Mouse (Mus musculus) embryonic facial prominence, embryonic 12.5 days (tissue): ENCODE results near the gene Gas8. TPM values are rescaled to one million over a fixed set of nuclear protein-coding genes. Genes with fewer than 3 reads are reported as not detected.
"Not testable (repeated sequence)": the region's sequence is repeated elsewhere in the genome, so short reads cannot be mapped to it uniquely, and the experiment has no call there.

ENCODE experiments used
- ATAC-seq: fragments of 200-750 bp; cut with Nextera tagmentation; 2 replicates; pipeline ENCODE4 v1.8.0; 2017; ENCODE audit not compliant: insufficient number of reproducible peaks, insufficient read depth, low FRiP score, low TSS enrichment
- H3K27ac ChIP-seq: fragments of 300-500 bp; sonication (generic); 2 replicates; pipeline ENCODE4 v1.5.1; 2016; ENCODE audit warnings: mild to moderate bottlenecking
- H3K27me3 ChIP-seq: fragments of 300-500 bp; sonication (generic); 2 replicates; pipeline ENCODE4 v1.6.1; 2016; ENCODE audit warnings: mild to moderate bottlenecking, moderate library complexity
- H3K36me3 ChIP-seq: fragments of 300-500 bp; sonication (generic); 2 replicates; pipeline ENCODE4 v1.6.1; 2016; ENCODE audit warnings: mild to moderate bottlenecking
- H3K4me1 ChIP-seq: fragments of 300-500 bp; sonication (generic); 2 replicates; pipeline ENCODE4 v1.6.1; 2016
- H3K4me2 ChIP-seq: fragments of 300-500 bp; sonication (generic); replicated peaks from 2 replicates; pipeline ENCODE4 v1.6.1; 2016; ENCODE audit warnings: mild to moderate bottlenecking, moderate library complexity
- H3K4me3 ChIP-seq: fragments of 300-500 bp; sonication (generic); 2 replicates; pipeline ENCODE4 v1.5.1; 2016; ENCODE audit warnings: mild to moderate bottlenecking
- H3K9ac ChIP-seq: fragments of 300-500 bp; sonication (generic); 2 replicates; pipeline ENCODE4 v1.6.1; 2016; ENCODE audit warnings: mild to moderate bottlenecking, moderate library complexity
- H3K9me3 ChIP-seq: fragments of 300-500 bp; sonication (generic); 2 replicates; pipeline ENCODE4 v1.6.1; 2016; ENCODE audit warnings: mild to moderate bottlenecking, moderate library complexity
- WGBS: fragments of 180-500 bp; shearing (Covaris S2); methylation state at CpG from one replicate; pipeline ENCODE4 v1.1.7; 2016; 5-methylcytosine and 5-hydroxymethylcytosine counted together
- polyA plus RNA-seq: library from polyadenylated mRNA; unstranded; fragments of >200 nt; fragmentation: Nextera tagmentation; extraction: Ambion mirVana; gene quantifications from 2 replicates; pipeline ENCODE4 v1.2.1, GENCODE M21; 2016

Gas8 gene
- polyA plus RNA-seq, 1 experiment from 2014 or later = 40.6 TPM

DNA sequence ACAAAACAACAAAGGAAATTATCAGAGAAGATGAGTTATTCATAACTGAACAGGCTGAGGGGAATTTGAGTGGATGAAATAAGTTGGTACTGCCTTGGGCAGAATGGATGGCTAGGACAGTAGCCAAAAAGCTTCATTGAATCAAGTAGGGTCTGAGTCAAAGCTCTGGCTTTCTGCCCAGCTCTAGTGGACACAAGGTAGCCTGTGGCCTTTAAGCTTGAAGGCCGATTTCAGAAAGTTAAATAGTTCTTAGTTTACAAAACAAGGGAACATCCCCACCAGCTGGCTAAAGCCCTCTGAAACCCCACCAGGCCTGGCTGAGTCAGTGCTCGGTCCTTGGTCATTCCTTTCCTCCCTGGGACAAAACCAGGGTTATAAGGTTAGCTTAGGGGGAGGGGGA is 2.0 kb upstream of the Gas8 start:
- peaks cover 6% of the 10 kb centered on the region; the same call in 1 of the 2 replicates for H3K36me3 ChIP-seq
- H3K4me2 ChIP-seq = no peak overlapping the region
- no peak overlapping the region for H3K27ac ChIP-seq
- peaks cover 24% of the 10 kb centered on the region for H3K4me1 ChIP-seq
- ATAC-seq = no peak
- H3K9ac ChIP-seq = no peak overlapping the region
- H3K4me3 ChIP-seq = no peak overlapping the region
- H3K9me3 ChIP-seq = no peaks in the 10 kb centered on the region
- WGBS = 41% methylated on average over 2 of the region's 2 CpGs
- peaks cover 18% of the 10 kb centered on the region for H3K27me3 ChIP-seq

- ATAC-seq = no peak
- 34% methylated on average over 10 of the region's 10 CpGs for WGBS
Observed at GRCm38 (mm10) chr8:123518172-123518571, 462 bp upstream of the Gas8 start.

GRCm38 (mm10) chr8:123520048-123520447 is 1.4 kb downstream of the Gas8 start:
- not testable (repeated sequence) for H3K9me3 ChIP-seq, H3K27ac ChIP-seq, H3K4me2 ChIP-seq, H3K4me3 ChIP-seq, ATAC-seq, H3K27me3 ChIP-seq, H3K9ac ChIP-seq
- Histone ChIP-seq H3K4me1 (peaks cover 14% of the 10 kb centered on the region; the same call in 1 of the 2 replicates), H3K36me3 (peaks cover 36% of the 10 kb centered on the region)
- WGBS = 85% methylated on average over 1 of the region's 1 CpGs

More at GRCm38 (mm10) chr8:123518172-123518571, 462 bp upstream of the Gas8 start:
- Histone ChIP-seq H3K4me3 (peak overlapping the region; percentile 79), H3K4me2 (peak overlapping the region; percentile 93), H3K9ac (no peak overlapping the region), H3K36me3 (peaks cover 18% of the 10 kb centered on the region), H3K27ac (no peak overlapping the region), H3K4me1 (peaks cover 24% of the 10 kb centered on the region), H3K27me3 (peaks cover 12% of the 10 kb centered on the region), H3K9me3 (no peaks in the 10 kb centered on the region)

DNA sequence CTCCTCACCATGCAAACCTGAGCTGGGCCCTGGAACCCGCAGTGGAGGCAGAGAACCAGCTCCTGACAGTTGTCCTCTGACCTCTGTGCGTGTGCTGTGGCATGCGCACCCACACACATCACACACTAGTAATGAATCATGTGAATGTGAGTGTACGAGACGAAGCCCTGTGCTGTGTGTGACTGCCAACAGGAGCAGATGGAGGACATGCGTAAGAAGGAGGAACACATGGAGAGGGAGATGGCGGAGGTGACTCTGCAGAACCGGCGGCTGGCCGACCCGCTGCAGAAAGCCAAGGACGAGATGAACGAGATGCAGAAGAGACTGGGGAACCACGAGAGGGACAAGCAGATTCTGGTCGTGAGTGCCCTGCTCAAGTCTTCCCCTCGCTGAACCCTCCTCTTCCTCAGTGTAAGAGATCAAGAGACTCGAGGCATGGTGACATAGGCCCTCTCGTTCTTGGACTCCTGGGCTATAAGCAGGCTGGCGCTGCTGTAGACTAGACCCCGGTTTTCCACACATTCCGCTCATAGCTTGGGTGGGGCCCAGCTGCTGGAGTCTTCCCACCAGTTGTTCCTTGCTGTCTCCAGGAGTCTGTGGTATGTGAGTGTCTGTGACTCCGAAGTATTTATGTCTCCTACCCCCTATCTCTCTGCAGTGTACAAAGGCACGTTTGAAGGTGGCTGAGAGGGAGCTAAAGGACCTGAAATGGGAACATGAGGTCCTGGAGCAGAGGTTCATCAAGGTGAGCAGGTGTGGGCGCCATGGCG is 9.3 kb downstream of the Gas8 start:
- Histone ChIP-seq H3K9ac (no peak overlapping the region), H3K27ac (no peak overlapping the region), H3K4me1 (no peaks in the 10 kb centered on the region), H3K4me3 (no peak overlapping the region), H3K9me3 (no peaks in the 10 kb centered on the region), H3K4me2 (no peak overlapping the region), H3K36me3 (peaks cover 98% of the 10 kb centered on the region), H3K27me3 (no peaks in the 10 kb centered on the region)
- WGBS = 91% methylated on average over 25 of the region's 25 CpGs
- ATAC-seq = no peak

DNA sequence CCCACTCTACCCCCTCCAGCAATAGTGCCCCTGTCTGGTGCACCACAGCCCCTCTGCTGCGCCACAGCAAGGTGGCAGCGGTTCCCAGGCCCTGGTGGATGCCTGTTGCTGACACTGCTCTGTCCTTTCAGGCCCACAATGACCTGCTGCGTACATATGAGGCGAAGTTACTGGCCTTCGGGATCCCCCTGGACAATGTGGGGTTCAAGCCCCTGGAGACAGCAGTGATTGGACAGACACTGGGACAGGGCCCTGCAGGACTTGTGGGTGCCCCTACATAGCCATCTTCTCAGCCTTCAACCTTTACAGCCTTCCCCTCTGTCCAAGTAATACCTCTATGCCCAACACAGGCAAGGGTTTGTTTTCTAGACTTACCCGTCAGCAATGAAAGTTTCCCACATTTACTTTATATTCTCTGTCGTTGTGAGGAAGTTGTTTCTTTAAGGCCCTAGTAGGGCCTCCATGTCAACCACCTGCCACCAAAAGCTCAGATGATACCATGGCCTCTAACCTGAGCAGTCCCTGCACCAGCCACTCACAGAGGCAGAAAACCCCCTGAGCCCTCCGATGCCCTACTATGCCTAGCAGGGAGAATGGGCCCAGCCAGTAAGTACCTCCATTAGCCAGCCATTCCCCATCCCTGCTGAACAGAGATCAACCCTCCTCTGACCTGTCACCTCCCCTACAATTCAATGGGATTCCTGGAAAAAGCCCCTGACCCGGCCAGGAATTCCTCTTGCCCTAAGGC is 17.8 kb downstream of the Gas8 start:
- H3K27ac ChIP-seq = no peak overlapping the region
- peaks cover 40% of the 10 kb centered on the region for H3K36me3 ChIP-seq
- H3K27me3 ChIP-seq = peaks cover 11% of the 10 kb centered on the region; the same call in 1 of the 2 replicates
- WGBS = 82% methylated on average over 9 of the region's 9 CpGs
- no peak overlapping the region for H3K4me3 ChIP-seq
- H3K9ac ChIP-seq = no peak overlapping the region
- H3K4me1 ChIP-seq = no peaks in the 10 kb centered on the region
- 0 out of 2 replicates have a peak, but pooled peaks have one; percentile 35 for ATAC-seq
- no peak overlapping the region for H3K4me2 ChIP-seq
- no peaks in the 10 kb centered on the region for H3K9me3 ChIP-seq

- no peaks in the 10 kb centered on the region for H3K9me3 ChIP-seq
- H3K4me2 ChIP-seq = no peak overlapping the region
- H3K9ac ChIP-seq = no peak overlapping the region
- 0 out of 2 replicates have a peak, but pooled peaks have one; percentile 60 for ATAC-seq
- H3K27ac ChIP-seq = no peak overlapping the region
- peaks cover 11% of the 10 kb centered on the region; the same call in 1 of the 2 replicates for H3K27me3 ChIP-seq
- no peaks in the 10 kb centered on the region for H3K4me1 ChIP-seq
- WGBS = 32% methylated on average over 10 of the region's 10 CpGs
- H3K4me3 ChIP-seq = no peak overlapping the region
- peaks cover 35% of the 10 kb centered on the region for H3K36me3 ChIP-seq
Observed at GRCm38 (mm10) chr8:123536990-123537380, 18.4 kb downstream of the Gas8 start.

DNA sequence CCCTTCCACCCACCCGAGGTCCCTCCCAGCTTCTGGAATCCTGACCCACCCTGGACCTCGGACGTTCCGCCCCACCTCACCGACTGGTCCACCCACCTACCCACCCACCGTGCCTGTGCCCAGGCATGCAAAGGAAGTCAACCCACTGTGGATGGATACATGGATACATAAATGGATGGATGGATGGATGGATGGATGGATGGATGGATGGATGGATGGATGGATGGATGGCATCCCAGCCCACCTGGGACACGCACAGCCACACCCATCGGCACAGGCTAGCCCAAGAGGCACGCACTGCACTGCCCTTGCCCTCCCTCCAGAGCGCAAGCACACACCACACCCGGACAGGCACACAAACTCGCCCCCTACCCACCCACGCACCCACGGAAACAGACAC is 19.0 kb downstream of the Gas8 start:
- not testable (repeated sequence) for H3K4me2 ChIP-seq, H3K4me3 ChIP-seq, H3K9me3 ChIP-seq, H3K9ac ChIP-seq, H3K27ac ChIP-seq, ATAC-seq, H3K4me1 ChIP-seq
- WGBS = 74% methylated on average over 6 of the region's 14 CpGs
- peaks cover 11% of the 10 kb centered on the region; the same call in 1 of the 2 replicates for H3K27me3 ChIP-seq
- H3K36me3 ChIP-seq = peaks cover 28% of the 10 kb centered on the region

DNA sequence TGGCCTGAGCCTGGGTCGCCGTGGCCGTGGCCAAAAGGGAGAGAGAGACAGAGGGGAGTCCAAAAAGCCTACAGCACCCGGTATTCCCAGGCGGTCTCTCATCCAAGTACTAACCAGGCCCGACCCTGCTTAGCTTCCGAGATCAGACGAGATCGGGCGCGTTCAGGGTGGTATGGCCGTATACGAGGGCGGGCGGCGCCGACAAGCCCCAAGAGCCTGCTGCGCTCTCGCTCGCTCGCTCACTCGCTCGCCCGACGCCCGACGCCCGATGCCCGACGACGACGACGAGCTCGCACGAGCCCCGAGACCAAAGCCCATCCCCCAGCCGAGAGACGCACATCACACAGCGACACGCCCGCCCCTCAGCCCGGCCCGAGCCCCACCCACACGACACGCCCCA is 45.6 kb downstream of the Gas8 start:
- WGBS = no CpG with 5 or more reads among the region's 45 CpGs
- not testable (repeated sequence) for ATAC-seq, H3K4me3 ChIP-seq, H3K4me2 ChIP-seq, H3K9ac ChIP-seq, H3K4me1 ChIP-seq, H3K27ac ChIP-seq, H3K9me3 ChIP-seq, H3K27me3 ChIP-seq, H3K36me3 ChIP-seq

DNA sequence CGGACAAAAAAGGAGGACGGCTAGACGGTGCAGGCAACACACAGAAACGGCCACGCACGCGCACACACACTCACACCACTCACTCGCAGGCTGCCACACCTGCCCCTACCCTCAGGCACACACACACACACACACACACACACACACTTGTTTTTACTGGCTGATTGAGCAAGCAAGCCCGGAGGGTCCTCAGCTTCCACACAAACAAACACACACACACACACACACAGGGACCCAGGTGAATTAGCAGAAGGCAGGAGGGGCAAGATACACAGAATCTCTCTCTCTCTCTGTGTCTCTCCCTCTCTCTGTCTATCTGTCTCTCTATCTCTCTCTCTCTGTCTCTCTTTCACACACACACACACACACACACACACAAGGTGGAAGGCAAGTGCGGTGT is 56.8 kb downstream of the Gas8 start:
- H3K27me3 ChIP-seq, H3K4me1 ChIP-seq: not testable (repeated sequence)
- 89% methylated on average over 1 of the region's 10 CpGs for WGBS

More for the DNA sequence above, 56.8 kb downstream of the Gas8 start:
- not testable (repeated sequence) for H3K36me3 ChIP-seq, H3K9ac ChIP-seq, H3K27ac ChIP-seq, H3K4me3 ChIP-seq, H3K9me3 ChIP-seq, ATAC-seq, H3K4me2 ChIP-seq

Other genes with a start within 250 kb of the Gas8 start
- 31.9 and 34.0 TPM in 2 replicates for gene Fanca, start 200.3 kb upstream of the Gas8 start, polyA plus RNA-seq
- gene Spire2, start 186.1 kb upstream of the Gas8 start, polyA plus RNA-seq = 5.1 and 6.3 TPM in 2 replicates
- 172 and 186 TPM in 2 replicates for gene Tcf25, start 145.1 kb upstream of the Gas8 start, polyA plus RNA-seq
- 0.15 and 0.17 TPM in 2 replicates for gene Mc1r, start 111.7 kb upstream of the Gas8 start, polyA plus RNA-seq
- gene Tubb3, start 107.4 kb upstream of the Gas8 start, polyA plus RNA-seq = 147 and 201 TPM in 2 replicates
- 42.2 and 42.7 TPM in 2 replicates for gene Def8, start 95.3 kb upstream of the Gas8 start, polyA plus RNA-seq
- gene Afg3l1, start 40.9 kb upstream of the Gas8 start, polyA plus RNA-seq = 62.1 and 66.6 TPM in 2 replicates
- 11.3 and 12.9 TPM in 2 replicates for gene Dbndd1, start 3.4 kb upstream of the Gas8 start, polyA plus RNA-seq
- gene Rhou, start 135.1 kb downstream of the Gas8 start, polyA plus RNA-seq = 9.1 and 10.0 TPM in 2 replicates